Mouse (Mus musculus) gastrocnemius, postnatal 14 days (tissue): ENCODE measurements at regions not wholly inside any gene's neighbourhood (a gene's known extent, or its start where the extent isn't known, plus 50 kb on each side); places are given as distances from the start of the nearest gene placed in this dataset.

Source experiments
- DNase-seq: peaks from one replicate; pipeline ENCODE4 v3.0.0; 2021; ENCODE audit warnings: mixed read lengths
- intact Hi-C: fragments of 180-260 bp; cut with DNase I; formaldehyde crosslinking; loops from one replicate; pipeline ENCODE4 v1.15.1; 2025; ENCODE audit warnings: low total_unique reads

GRCm38 (mm10) chr1:137289456-137289855 lies 329.2 kb upstream of the Nr5a2 start:
- intact Hi-C loops: no loop called here
- no peak for DNase-seq

- DNase-seq: no peak
- intact Hi-C loops: no loop called here
Measured at GRCm38 (mm10) chr1:137283291-137283690, 323.0 kb upstream of the Nr5a2 start.

- no peak for DNase-seq
- intact Hi-C loops: no loop called here
Measured at GRCm38 (mm10) chr1:137282457-137282856, 322.2 kb upstream of the Nr5a2 start.

GRCm38 (mm10) chr1:137280391-137281386 lies 320.4 kb upstream of the Nr5a2 start:
- DNase-seq: no peak
- intact Hi-C loops: no loop called here

GRCm38 (mm10) chr1:137279981-137280380 lies 319.7 kb upstream of the Nr5a2 start:
- intact Hi-C loops: no loop called here
- no peak for DNase-seq

- intact Hi-C loops: no loop called here
- DNase-seq: no peak
Measured at GRCm38 (mm10) chr1:137270659-137271612, 310.7 kb upstream of the Nr5a2 start.

- intact Hi-C loops: no loop called here
- DNase-seq: no peak
Measured at GRCm38 (mm10) chr1:137262806-137263370, 302.6 kb upstream of the Nr5a2 start.

GRCm38 (mm10) chr1:137262121-137262525 lies 301.9 kb upstream of the Nr5a2 start:
- intact Hi-C loops: no loop called here
- no peak for DNase-seq

- intact Hi-C loops: no loop called here
- no peak for DNase-seq
Measured at GRCm38 (mm10) chr1:137256294-137256693, 296.0 kb upstream of the Nr5a2 start.

- DNase-seq: no peak
- intact Hi-C loops: no loop called here
Measured at GRCm38 (mm10) chr1:137255041-137255440, 294.8 kb upstream of the Nr5a2 start.

GRCm38 (mm10) chr1:137254634-137255033 lies 294.4 kb upstream of the Nr5a2 start:
- intact Hi-C loops: no loop called here
- no peak for DNase-seq

GRCm38 (mm10) chr1:137227098-137227485 lies 266.8 kb upstream of the Nr5a2 start:
- intact Hi-C loops: loop anchor here (10.0 kb wide), 2 partner anchors 502 to 672 kb away; no protein-coding TSS in a partner anchor
- no peak for DNase-seq

- intact Hi-C loops: loop anchor here (10.0 kb wide), 2 partner anchors 502 to 672 kb away; no protein-coding TSS in a partner anchor
- no peak for DNase-seq
Measured at GRCm38 (mm10) chr1:137226479-137227097, 266.3 kb upstream of the Nr5a2 start.

- intact Hi-C loops: loop anchor here (10.0 kb wide), 2 partner anchors 501 to 671 kb away; no protein-coding TSS in a partner anchor
- DNase-seq: no peak
Measured at GRCm38 (mm10) chr1:137225418-137225817, 265.2 kb upstream of the Nr5a2 start.

- intact Hi-C loops: loop anchor here (10.0 kb wide), 2 partner anchors 498 to 668 kb away; no protein-coding TSS in a partner anchor
- no peak for DNase-seq
Measured at GRCm38 (mm10) chr1:137223052-137223451, 262.8 kb upstream of the Nr5a2 start.

- intact Hi-C loops: loop anchor here (10.0 kb wide), 2 partner anchors 497 to 667 kb away; no protein-coding TSS in a partner anchor
- DNase-seq: no peak
Measured at GRCm38 (mm10) chr1:137221087-137222057, 261.1 kb upstream of the Nr5a2 start.

- no peak for DNase-seq
- intact Hi-C loops: loop anchor here (10.0 kb wide), 2 partner anchors 495 to 665 kb away; no protein-coding TSS in a partner anchor
Measured at GRCm38 (mm10) chr1:137220226-137220625, 260.0 kb upstream of the Nr5a2 start.

GRCm38 (mm10) chr1:137218611-137219010 lies 258.4 kb upstream of the Nr5a2 start:
- no peak for DNase-seq
- intact Hi-C loops: no loop called here
